Mouse (Mus musculus) thymus, postnatal 10 days (tissue): ENCODE results near the gene Alkal2.

ENCODE experiments used
- DNase-seq, 2 experiments: peaks; one replicate each; pipeline ENCODE4 v3.0.0; 2021; ENCODE audit warnings: low spot score in 2 of 2

The Alkal2 gene

GRCm38 (mm10) chr12:30883986-30884621, at the start of gene Alkal2:
Gene Alkal2 (plus strand): TSS chr12:30884322.
- no peak for DNase-seq

- no peak for DNase-seq
Measured at GRCm38 (mm10) chr12:30848521-30848920, 35.6 kb upstream of the Alkal2 start.

- DNase-seq: no peak
Measured at GRCm38 (mm10) chr12:30850902-30851301, 33.2 kb upstream of the Alkal2 start.

- DNase-seq: no peak
Measured at GRCm38 (mm10) chr12:30851871-30852270, 32.3 kb upstream of the Alkal2 start.

- DNase-seq: no peak
Measured at GRCm38 (mm10) chr12:30855442-30856159, 28.5 kb upstream of the Alkal2 start.

- no peak for DNase-seq
Measured at GRCm38 (mm10) chr12:30856172-30856571, 27.9 kb upstream of the Alkal2 start.

- no peak for DNase-seq
Measured at GRCm38 (mm10) chr12:30864347-30864746, 19.8 kb upstream of the Alkal2 start.

GRCm38 (mm10) chr12:30865781-30866180, 18.3 kb upstream of the Alkal2 start:
- no peak for DNase-seq

GRCm38 (mm10) chr12:30879447-30879846, 4.7 kb upstream of the Alkal2 start:
- DNase-seq: no peak

- no peak for DNase-seq
Measured at GRCm38 (mm10) chr12:30883592-30883985, 533 bp upstream of the Alkal2 start.

- DNase-seq: no peak
Measured at GRCm38 (mm10) chr12:30884622-30885230, 604 bp downstream of the Alkal2 start.

GRCm38 (mm10) chr12:30885891-30886290, 1.8 kb downstream of the Alkal2 start:
- no peak for DNase-seq

GRCm38 (mm10) chr12:30888003-30888402, 3.9 kb downstream of the Alkal2 start:
- no peak for DNase-seq

- DNase-seq: peak in 1 of 2 experiments; percentile 17
Measured at GRCm38 (mm10) chr12:30890067-30890466, 5.9 kb downstream of the Alkal2 start.

- DNase-seq: no peak
Measured at GRCm38 (mm10) chr12:30891438-30891837, 7.3 kb downstream of the Alkal2 start.

GRCm38 (mm10) chr12:30897039-30897438, 12.9 kb downstream of the Alkal2 start:
- DNase-seq: no peak

- DNase-seq: no peak
Measured at GRCm38 (mm10) chr12:30908658-30909057, 24.5 kb downstream of the Alkal2 start.

- DNase-seq: no peak
Measured at GRCm38 (mm10) chr12:30909881-30910280, 25.8 kb downstream of the Alkal2 start.

GRCm38 (mm10) chr12:30910860-30911259, 26.7 kb downstream of the Alkal2 start:
- no peak for DNase-seq

GRCm38 (mm10) chr12:30911261-30912047, 27.3 kb downstream of the Alkal2 start, which contains the start of the genes Acp1 and Sh3yl1:
Gene Acp1 (minus strand): TSS chr12:30911589.
Gene Sh3yl1 (plus strand): TSS chr12:30911668.
- DNase-seq: peak; percentile 89 to 95

GRCm38 (mm10) chr12:30912048-30912381, 27.9 kb downstream of the Alkal2 start:
- peak; percentile 15 to 50 for DNase-seq

- DNase-seq: no peak
Measured at GRCm38 (mm10) chr12:30912840-30913239, 28.7 kb downstream of the Alkal2 start.
